Comparison of ENCODE assay signal across 24 mouse cellular contexts in genomic region chr6:72630370-72630769, GRCm38 (mm10). TPM values are rescaled to one million over a fixed set of nuclear protein-coding genes. Genes with fewer than 3 reads are reported as not detected.
A peak's percentile ranks its signal among the peaks of the same experiment; 100 is the strongest.
DNase-seq lines count a peak whose midpoint lies in the region; ATAC-seq and TF ChIP-seq lines count a peak whose summit lies in the region.
"Had no signal": no experiment of that assay in that cellular context is flagged by ENCODE, and none has a peak within 500 bp of the region (broad histone marks: within the 10 kb centered on the region; RNA-seq: fewer than 3 reads in every experiment).

No protein-coding gene starts in this region.

- H3K4me1 ChIP-seq in intestine, embryonic 16.5 days (ENCODE audit: control insufficient read depth, insufficient read depth, low read length): no peaks in the 10 kb centered on the region
- H3K4me1 ChIP-seq in intestine, postnatal 0 days (replicated peaks; ENCODE audit: control insufficient read depth, insufficient read depth, low read length): no peaks in the 10 kb centered on the region
- H3K4me1 ChIP-seq in liver, embryonic 14.5 days (replicated peaks; ENCODE audit: control insufficient read depth in 2 of 2, insufficient read depth in 2 of 2, low read length in 1 of 2): no peaks in the 10 kb centered on the region
- peaks cover 7% of the 10 kb centered on the region; the same call in 1 of the 2 replicates for H3K4me1 ChIP-seq in liver, embryonic 12.5 days
- no peaks in the 10 kb centered on the region for H3K4me1 ChIP-seq in forebrain, embryonic 13.5 days
- H3K4me1 ChIP-seq: embryonic facial prominence, embryonic 12.5 days; heart, embryonic 12.5 days; intestine, embryonic 15.5 days; limb, embryonic 13.5 days had no signal

- H3K27ac ChIP-seq in intestine, embryonic 16.5 days (ENCODE audit: low read length): no peak overlapping the region
- no peak overlapping the region for H3K27ac ChIP-seq in intestine, postnatal 0 days (ENCODE audit: low read depth, low read length)
- no peak overlapping the region for H3K27ac ChIP-seq in liver, embryonic 14.5 days
- no peak overlapping the region for H3K27ac ChIP-seq in liver, embryonic 12.5 days
- H3K27ac ChIP-seq in forebrain, embryonic 13.5 days: no peak overlapping the region
- H3K27ac ChIP-seq: embryonic facial prominence, embryonic 12.5 days; hindbrain, embryonic 10.5 days; intestine, embryonic 15.5 days; limb, embryonic 13.5 days had no signal

- no peaks in the 10 kb centered on the region for H3K9me3 ChIP-seq in intestine, embryonic 16.5 days (ENCODE audit: control insufficient read depth, low read length)
- H3K9me3 ChIP-seq in intestine, postnatal 0 days (ENCODE audit: control insufficient read depth): no peaks in the 10 kb centered on the region
- H3K9me3 ChIP-seq in liver, embryonic 14.5 days (ENCODE audit: control insufficient read depth, low read length): no peaks in the 10 kb centered on the region
- H3K9me3 ChIP-seq in liver, embryonic 12.5 days (replicated peaks): no peaks in the 10 kb centered on the region
- no peaks in the 10 kb centered on the region for H3K9me3 ChIP-seq in forebrain, embryonic 13.5 days (replicated peaks)
- H3K9me3 ChIP-seq: embryonic facial prominence, embryonic 12.5 days; heart, embryonic 12.5 days; hindbrain, embryonic 10.5 days; intestine, embryonic 15.5 days; limb, embryonic 13.5 days had no signal

- no peak for DNase-seq in liver, embryonic 14.5 days (ENCODE audit: low read depth in 3 of 3, low spot score in 3 of 3)
- DNase-seq in urinary bladder, postnatal 14 days (ENCODE audit: low spot score): peak; percentile 39
- no peak for DNase-seq in urinary bladder, postnatal 10 days (ENCODE audit: low spot score)
- no peak for DNase-seq in spleen, postnatal 14 days (ENCODE audit: low spot score in 2 of 2)
- DNase-seq: adrenal gland, postnatal 14 days; cerebellum, adult 2 months; gastrocnemius, postnatal 25 days; heart, adult 18-20 months; heart, postnatal 10 days; midbrain, embryonic 14.5 days; right cerebral cortex, postnatal 25 days; spleen, adult 18-20 months; thymus, adult 18-20 months; thymus, postnatal 36 days had no signal

- no peak for TF ChIP-seq CTCF in intestine, postnatal 0 days (IDR thresholded peaks at IDR 0.05; ENCODE audit: low read depth)
- TF ChIP-seq CTCF in liver, embryonic 14.5 days (IDR thresholded peaks at IDR 0.05; ENCODE audit: low read depth): no peak

- H3K27me3 ChIP-seq in intestine, embryonic 16.5 days (replicated peaks; ENCODE audit: control insufficient read depth, insufficient read depth, low read length): no peaks in the 10 kb centered on the region
- H3K27me3 ChIP-seq in intestine, postnatal 0 days (replicated peaks; ENCODE audit: control insufficient read depth, insufficient read depth, low read length): no peaks in the 10 kb centered on the region
- no peaks in the 10 kb centered on the region for H3K27me3 ChIP-seq in liver, embryonic 14.5 days (ENCODE audit: control insufficient read depth, insufficient read depth, low read length)
- H3K27me3 ChIP-seq in liver, embryonic 12.5 days (replicated peaks): no peaks in the 10 kb centered on the region
- no peaks in the 10 kb centered on the region for H3K27me3 ChIP-seq in forebrain, embryonic 13.5 days
- H3K27me3 ChIP-seq: embryonic facial prominence, embryonic 12.5 days; heart, embryonic 12.5 days; intestine, embryonic 15.5 days; limb, embryonic 13.5 days had no signal

- no peak for TF ChIP-seq EP300 in liver, embryonic 14.5 days (IDR thresholded peaks at IDR 0.05; ENCODE audit: low read depth)

- WGBS in intestine, embryonic 16.5 days: 67% methylated on average over 2 of the region's 2 CpGs
- 81% methylated on average over 2 of the region's 2 CpGs for WGBS in intestine, postnatal 0 days
- WGBS in liver, embryonic 14.5 days (ENCODE audit: insufficient replicate concordance): 64% methylated on average over 2 of the region's 2 CpGs
- 77% methylated on average over 2 of the region's 2 CpGs for WGBS in liver, embryonic 12.5 days (ENCODE audit: insufficient replicate concordance)
- 91% methylated on average over 2 of the region's 2 CpGs for WGBS in forebrain, embryonic 13.5 days

- no peak overlapping the region for H3K4me2 ChIP-seq in intestine, embryonic 16.5 days (ENCODE audit: low read depth, low read length)
- no peak overlapping the region for H3K4me2 ChIP-seq in intestine, postnatal 0 days (replicated peaks; ENCODE audit: low read depth)
- H3K4me2 ChIP-seq in liver, embryonic 14.5 days (ENCODE audit: low read depth): no peak overlapping the region
- H3K4me2 ChIP-seq in liver, embryonic 12.5 days: no peak overlapping the region
- no peak overlapping the region for H3K4me2 ChIP-seq in forebrain, embryonic 13.5 days
- H3K4me2 ChIP-seq: embryonic facial prominence, embryonic 12.5 days; heart, embryonic 12.5 days; intestine, embryonic 15.5 days; limb, embryonic 13.5 days had no signal

- no peak overlapping the region for H3K4me3 ChIP-seq in intestine, embryonic 16.5 days (ENCODE audit: low read length)
- H3K4me3 ChIP-seq in intestine, postnatal 0 days (ENCODE audit: low read depth, low read length): no peak overlapping the region
- H3K4me3 ChIP-seq in liver, embryonic 14.5 days (ENCODE audit: insufficient read depth in 1 of 2, low read depth in 2 of 2, low read length in 2 of 2): no peak overlapping the region
- H3K4me3 ChIP-seq in liver, embryonic 12.5 days: no peak overlapping the region
- no peak overlapping the region for H3K4me3 ChIP-seq in forebrain, embryonic 13.5 days
- H3K4me3 ChIP-seq: embryonic facial prominence, embryonic 12.5 days; heart, embryonic 12.5 days; hindbrain, embryonic 10.5 days; intestine, embryonic 15.5 days; limb, embryonic 13.5 days had no signal

- H3K9ac ChIP-seq in intestine, embryonic 16.5 days (ENCODE audit: low read depth, low read length): no peak overlapping the region
- no peak overlapping the region for H3K9ac ChIP-seq in intestine, postnatal 0 days (ENCODE audit: low read depth, low read length)
- H3K9ac ChIP-seq in liver, embryonic 14.5 days (replicated peaks): no peak overlapping the region
- no peak overlapping the region for H3K9ac ChIP-seq in liver, embryonic 12.5 days
- no peak overlapping the region for H3K9ac ChIP-seq in forebrain, embryonic 13.5 days
- H3K9ac ChIP-seq: embryonic facial prominence, embryonic 12.5 days; heart, embryonic 12.5 days; intestine, embryonic 15.5 days; limb, embryonic 13.5 days had no signal

- 0 out of 2 replicates have a peak, but pooled peaks have one; percentile 32 for ATAC-seq in intestine, embryonic 16.5 days
- ATAC-seq in intestine, postnatal 0 days: no peak
- 0 out of 2 replicates have a peak, but pooled peaks have one; percentile 28 for ATAC-seq in liver, embryonic 14.5 days (ENCODE audit: insufficient read depth)
- ATAC-seq in liver, embryonic 12.5 days: no peak
- ATAC-seq in forebrain, embryonic 13.5 days: no peak
- ATAC-seq: hindbrain, embryonic 16.5 days; intestine, embryonic 15.5 days had no signal

- no peaks in the 10 kb centered on the region for H3K36me3 ChIP-seq in intestine, embryonic 16.5 days (ENCODE audit: control insufficient read depth, insufficient read depth, low read length)
- H3K36me3 ChIP-seq in intestine, postnatal 0 days (ENCODE audit: control insufficient read depth, insufficient read depth): peaks cover 10% of the 10 kb centered on the region; the same call in 1 of the 2 replicates
- H3K36me3 ChIP-seq in liver, embryonic 14.5 days (replicated peaks; ENCODE audit: control insufficient read depth, insufficient read depth, low read depth): no peaks in the 10 kb centered on the region
- peaks cover 22% of the 10 kb centered on the region for H3K36me3 ChIP-seq in liver, embryonic 12.5 days
- peaks cover 59% of the 10 kb centered on the region; the same call in 1 of the 2 replicates for H3K36me3 ChIP-seq in forebrain, embryonic 13.5 days (ENCODE audit: poor library complexity, severe bottlenecking)

RNA-seq across cellular contexts. Expression of gene Tgoln1, which starts 13.6 kb away (rescaled TPM):
- 48.8 and 57.5 TPM in 2 replicates for polyA plus RNA-seq in intestine, embryonic 16.5 days (2015; fragmentation: Nextera tagmentation; extraction: Ambion mirVana)
- polyA plus RNA-seq in intestine, postnatal 0 days (2015; fragmentation: Nextera tagmentation; extraction: Ambion mirVana): 133 and 136 TPM in 2 replicates
- polyA plus RNA-seq in liver, embryonic 14.5 days (2012; rRNA removed): 6.8 and 7.8 TPM in 2 replicates
- polyA plus RNA-seq in liver, embryonic 14.5 days (2014; fragmentation: Nextera tagmentation; extraction: Ambion mirVana): 13.4 and 14.9 TPM in 2 replicates
- polyA plus RNA-seq in liver, embryonic 12.5 days (2016; fragmentation: Nextera tagmentation; extraction: Ambion mirVana): 17.8 and 18.8 TPM in 2 replicates
- polyA plus RNA-seq in forebrain, embryonic 13.5 days (2015; fragmentation: Nextera tagmentation; extraction: Ambion mirVana): 28.8 and 32.0 TPM in 2 replicates

RNA-seq across cellular contexts. Expression of gene Retsat, which starts 32.1 kb away (rescaled TPM):
- polyA plus RNA-seq in intestine, embryonic 16.5 days (2015; fragmentation: Nextera tagmentation; extraction: Ambion mirVana): 41.1 and 44.0 TPM in 2 replicates
- 24.6 and 26.4 TPM in 2 replicates for polyA plus RNA-seq in intestine, postnatal 0 days (2015; fragmentation: Nextera tagmentation; extraction: Ambion mirVana)
- 5.1 and 5.3 TPM in 2 replicates for polyA plus RNA-seq in liver, embryonic 14.5 days (2012; rRNA removed)
- 11.1 and 13.6 TPM in 2 replicates for polyA plus RNA-seq in liver, embryonic 14.5 days (2014; fragmentation: Nextera tagmentation; extraction: Ambion mirVana)
- polyA plus RNA-seq in liver, embryonic 12.5 days (2016; fragmentation: Nextera tagmentation; extraction: Ambion mirVana): 15.3 and 16.6 TPM in 2 replicates
- polyA plus RNA-seq in forebrain, embryonic 13.5 days (2015; fragmentation: Nextera tagmentation; extraction: Ambion mirVana): 3.6 and 5.5 TPM in 2 replicates

RNA-seq across cellular contexts. Expression of gene Elmod3, which starts 32.2 kb away (rescaled TPM):
- 15.6 and 15.8 TPM in 2 replicates for polyA plus RNA-seq in intestine, embryonic 16.5 days (2015; fragmentation: Nextera tagmentation; extraction: Ambion mirVana)
- polyA plus RNA-seq in intestine, postnatal 0 days (2015; fragmentation: Nextera tagmentation; extraction: Ambion mirVana): 11.1 and 11.7 TPM in 2 replicates
- 2.9 and 3.6 TPM in 2 replicates for polyA plus RNA-seq in liver, embryonic 14.5 days (2012; rRNA removed)
- 4.9 and 5.2 TPM in 2 replicates for polyA plus RNA-seq in liver, embryonic 14.5 days (2014; fragmentation: Nextera tagmentation; extraction: Ambion mirVana)
- 6.8 and 7.6 TPM in 2 replicates for polyA plus RNA-seq in liver, embryonic 12.5 days (2016; fragmentation: Nextera tagmentation; extraction: Ambion mirVana)
- polyA plus RNA-seq in forebrain, embryonic 13.5 days (2015; fragmentation: Nextera tagmentation; extraction: Ambion mirVana): 14.1 and 14.8 TPM in 2 replicates

Comparison
In these comparisons a context has a peak if more than half of its experiments do, and no peak if none do; other contexts are left out.
1. ATAC-seq: peak in intestine, embryonic 16.5 days (single experiment) and liver, embryonic 14.5 days (single experiment); none in intestine, postnatal 0 days (single experiment), liver, embryonic 12.5 days (single experiment) and forebrain, embryonic 13.5 days (single experiment).